Mouse (Mus musculus) c-Kit-positive CD71-negative TER-119-negative erythroid progenitor cells, embryonic 14.5 days (primary cell): ENCODE measurements around the gene Vmn1r116.
"Not testable (repeated sequence)": the region's sequence is repeated elsewhere in the genome, so short reads cannot be mapped to it uniquely, and the experiment has no call there.

Experiments used
- DNase-seq: peaks from one replicate; pipeline ENCODE4 v3.0.0-alpha.2; 2013; ENCODE audit warnings: low read depth

The Vmn1r116 gene

GRCm38 (mm10) chr7:20871956-20872355 lies at the start of gene Vmn1r116:
TSS of gene Vmn1r116 (plus strand) at chr7:20872256.
- DNase-seq = not testable (repeated sequence)

- not testable (repeated sequence) for DNase-seq
Observed at GRCm38 (mm10) chr7:20844885-20845284, 27.2 kb upstream of the Vmn1r116 start, which contains the start of gene Vmn1r115. TSS of gene Vmn1r115 (minus strand) at chr7:20844985.

GRCm38 (mm10) chr7:20884021-20884420 lies 12.0 kb downstream of the Vmn1r116 start, which contains the start of gene Vmn1r117:
TSS of gene Vmn1r117 (minus strand) at chr7:20884121.
- DNase-seq = not testable (repeated sequence)

GRCm38 (mm10) chr7:20912247-20912646 lies 40.2 kb downstream of the Vmn1r116 start, which contains the start of gene Vmn1r118:
TSS of gene Vmn1r118 (minus strand) at chr7:20912347.
- not testable (repeated sequence) for DNase-seq
